Mouse (Mus musculus) ES-Bruce4 (cell line): ENCODE data around the gene Sfrp4.

Source experiments
- CTCF ChIP-seq: IDR thresholded peaks from one replicate; pipeline ENCODE4 v1.8.1; 2011; ENCODE audit warnings: low read depth, low read length
- EP300 ChIP-seq: IDR thresholded peaks from 2 replicates; pipeline ENCODE4 v1.6.1; 2011; ENCODE audit warnings: low read depth, low read length; ENCODE audit not compliant: insufficient read depth
- POLR2A ChIP-seq: IDR thresholded peaks from one replicate; pipeline ENCODE4 v1.8.1; 2011; ENCODE audit warnings: low read length; ENCODE audit not compliant: insufficient read depth

GRCm38 (mm10) chr13:19623228-19623905 is 463 bp downstream of the Sfrp4 start:
- no peak for TF ChIP-seq CTCF
- no peak for TF ChIP-seq EP300
- no peak for TF ChIP-seq POLR2A
